Comparison of ENCODE assay signal across 15 mouse cellular contexts in the genomic region with DNA sequence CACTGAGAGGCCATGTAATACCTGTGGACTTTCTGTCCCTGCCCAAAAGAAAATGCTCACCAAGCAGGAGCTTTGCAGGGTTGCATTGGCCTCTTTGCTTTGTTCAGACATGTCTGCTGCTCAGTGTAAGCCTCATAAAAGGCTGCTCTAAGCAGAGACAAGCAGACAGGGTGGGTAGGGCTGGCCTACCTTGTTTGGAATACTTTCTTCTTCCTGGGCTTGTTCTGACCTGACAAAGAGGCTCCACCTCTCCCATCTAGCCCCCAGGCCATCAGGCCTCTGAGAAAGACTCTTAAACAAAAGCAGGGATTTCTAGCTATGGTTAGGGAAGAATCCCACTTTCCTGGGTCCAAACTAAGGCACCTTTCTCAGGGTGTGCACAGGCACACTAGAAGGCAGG.
DNase-seq lines count a peak whose midpoint lies in the region; ATAC-seq and TF ChIP-seq lines count a peak whose summit lies in the region.
"Had no signal": no experiment of that assay in that cellular context is flagged by ENCODE, and none has a peak within 500 bp of the region (broad histone marks: within the 10 kb centered on the region; RNA-seq: fewer than 3 reads in every experiment).

No protein-coding gene starts in this region.

- H3K4me2 ChIP-seq in intestine, embryonic 14.5 days (ENCODE audit: low read length) = no peak overlapping the region
- H3K4me2 ChIP-seq in intestine, postnatal 0 days (replicated peaks; ENCODE audit: low read depth) = no peak overlapping the region
- 0 out of 2 replicates have a peak overlapping the region, but pooled peaks have one; percentile 1 for H3K4me2 ChIP-seq in limb, embryonic 12.5 days
- H3K4me2 ChIP-seq: forebrain, embryonic 12.5 days; heart, embryonic 12.5 days had no signal

- no peak for ATAC-seq in intestine, embryonic 14.5 days (replicated peaks; ENCODE audit: low FRiP score, low TSS enrichment, low read depth)
- no peak for ATAC-seq in intestine, postnatal 0 days
- ATAC-seq in limb, embryonic 12.5 days (ENCODE audit: insufficient number of reproducible peaks, insufficient read depth, low FRiP score, low TSS enrichment, low read depth) = no peak

- no peaks in the 10 kb centered on the region for H3K27me3 ChIP-seq in intestine, embryonic 14.5 days (replicated peaks; ENCODE audit: control insufficient read depth, insufficient read depth, low read length)
- H3K27me3 ChIP-seq in intestine, postnatal 0 days (replicated peaks; ENCODE audit: control insufficient read depth, insufficient read depth, low read length) = no peaks in the 10 kb centered on the region
- H3K27me3 ChIP-seq in E14TG2a.4 (ENCODE audit: insufficient read depth, low read length) = no peaks in the 10 kb centered on the region
- H3K27me3 ChIP-seq in embryonic facial prominence, embryonic 10.5 days (replicated peaks; ENCODE audit: low read depth, poor library complexity, severe bottlenecking) = peaks cover 12% of the 10 kb centered on the region
- no peaks in the 10 kb centered on the region; the same call in 1 of the 2 replicates for H3K27me3 ChIP-seq in limb, embryonic 12.5 days

- H3K36me3 ChIP-seq in intestine, embryonic 14.5 days (ENCODE audit: control insufficient read depth, insufficient read depth, low read length) = no peaks in the 10 kb centered on the region
- no peaks in the 10 kb centered on the region for H3K36me3 ChIP-seq in intestine, postnatal 0 days (ENCODE audit: control insufficient read depth, insufficient read depth)
- H3K36me3 ChIP-seq in E14TG2a.4 (ENCODE audit: insufficient read depth, low read length) = peaks cover 17% of the 10 kb centered on the region; the same call in 1 of the 2 replicates
- no peaks in the 10 kb centered on the region for H3K36me3 ChIP-seq in embryonic facial prominence, embryonic 10.5 days (replicated peaks)
- H3K36me3 ChIP-seq in limb, embryonic 12.5 days = no peaks in the 10 kb centered on the region
- H3K36me3 ChIP-seq: forebrain, embryonic 12.5 days; heart, embryonic 12.5 days; midbrain, embryonic 10.5 days had no signal

- H3K4me1 ChIP-seq in intestine, embryonic 14.5 days (replicated peaks; ENCODE audit: control insufficient read depth, insufficient read depth, low read length) = peaks cover 6% of the 10 kb centered on the region; the same call in 1 of the 2 replicates
- peaks cover 5% of the 10 kb centered on the region; the same call in 1 of the 2 replicates for H3K4me1 ChIP-seq in intestine, postnatal 0 days (replicated peaks; ENCODE audit: control insufficient read depth, insufficient read depth, low read length)
- peaks cover 98% of the 10 kb centered on the region for H3K4me1 ChIP-seq in E14TG2a.4 (replicated peaks; ENCODE audit: low read depth, low read length)
- H3K4me1 ChIP-seq in embryonic facial prominence, embryonic 10.5 days = peaks cover 22% of the 10 kb centered on the region
- H3K4me1 ChIP-seq in limb, embryonic 12.5 days (replicated peaks) = peaks cover 10% of the 10 kb centered on the region; the same call in 1 of the 2 replicates
- H3K4me1 ChIP-seq: heart, embryonic 12.5 days had no signal

- H3K27ac ChIP-seq in intestine, embryonic 14.5 days (ENCODE audit: low read depth) = 0 out of 2 replicates have a peak overlapping the region, but pooled peaks have one; percentile 17
- H3K27ac ChIP-seq in intestine, postnatal 0 days (ENCODE audit: low read depth, low read length) = no peak overlapping the region
- H3K27ac ChIP-seq in embryonic facial prominence, embryonic 10.5 days (replicated peaks) = peak overlapping the region; percentile 71
- H3K27ac ChIP-seq in limb, embryonic 12.5 days = peak overlapping the region; percentile 8; the same call in 1 of the 2 replicates
- H3K27ac ChIP-seq: forebrain, embryonic 12.5 days; midbrain, embryonic 10.5 days had no signal

- no peak overlapping the region for H3K4me3 ChIP-seq in intestine, embryonic 14.5 days (ENCODE audit: low read depth, low read length)
- H3K4me3 ChIP-seq in intestine, postnatal 0 days (ENCODE audit: low read depth, low read length) = no peak overlapping the region
- H3K4me3 ChIP-seq in E14TG2a.4 (replicated peaks; ENCODE audit: low read length) = peak overlapping the region; percentile 8; the same call in 1 of the 2 replicates
- peak overlapping the region; percentile 46 for H3K4me3 ChIP-seq in embryonic facial prominence, embryonic 10.5 days
- peak overlapping the region; percentile 21 for H3K4me3 ChIP-seq in limb, embryonic 12.5 days (replicated peaks)
- H3K4me3 ChIP-seq: forebrain, embryonic 12.5 days; heart, embryonic 12.5 days; midbrain, embryonic 10.5 days had no signal

- DNase-seq in intestine, embryonic 14.5 days (ENCODE audit: low spot score) = no peak
- DNase-seq in embryonic facial prominence, embryonic 10.5 days (ENCODE audit: low spot score) = no peak
- DNase-seq in adrenal gland, adult (ENCODE audit: inconsistent age in 2 of 2, low spot score in 1 of 2) = no peak
- no peak for DNase-seq in left cerebral cortex, adult 18-20 months (ENCODE audit: low spot score in 2 of 2)
- DNase-seq in natural killer cell, adult 2 months (ENCODE audit: low spot score in 2 of 2) = no peak
- DNase-seq: adrenal gland, postnatal 25 days; cerebellum, adult 9-10 months; kidney, adult 2 months; thymus, postnatal 36 days had no signal

- no peak for TF ChIP-seq CTCF in intestine, postnatal 0 days (IDR thresholded peaks at IDR 0.05; ENCODE audit: low read depth)
- TF ChIP-seq CTCF in E14TG2a.4 (conservative IDR thresholded peaks at IDR 0.05; ENCODE audit: low read length) = no peak

- H3K9me3 ChIP-seq in intestine, embryonic 14.5 days (ENCODE audit: control insufficient read depth, low read length) = no peaks in the 10 kb centered on the region
- H3K9me3 ChIP-seq in intestine, postnatal 0 days (ENCODE audit: control insufficient read depth) = no peaks in the 10 kb centered on the region
- peaks cover 19% of the 10 kb centered on the region for H3K9me3 ChIP-seq in E14TG2a.4 (ENCODE audit: low read length)
- no peaks in the 10 kb centered on the region for H3K9me3 ChIP-seq in embryonic facial prominence, embryonic 10.5 days
- H3K9me3 ChIP-seq in limb, embryonic 12.5 days = no peaks in the 10 kb centered on the region
- H3K9me3 ChIP-seq: forebrain, embryonic 12.5 days; heart, embryonic 12.5 days; midbrain, embryonic 10.5 days had no signal

- H3K9ac ChIP-seq in intestine, embryonic 14.5 days (ENCODE audit: low read length) = no peak overlapping the region
- no peak overlapping the region for H3K9ac ChIP-seq in intestine, postnatal 0 days (ENCODE audit: low read depth, low read length)
- H3K9ac ChIP-seq in limb, embryonic 12.5 days (replicated peaks) = no peak overlapping the region
- H3K9ac ChIP-seq: forebrain, embryonic 12.5 days; heart, embryonic 12.5 days had no signal

Comparison
In these comparisons a context has a peak if more than half of its experiments do, and no peak if none do; other contexts are left out.
1. H3K4me3 ChIP-seq: peak in E14TG2a.4 (single experiment), embryonic facial prominence, embryonic 10.5 days (single experiment) and limb, embryonic 12.5 days (single experiment); none in intestine, embryonic 14.5 days (single experiment) and intestine, postnatal 0 days (single experiment).